Mouse (Mus musculus) layer of hippocampus, postnatal 10 days (tissue): ENCODE data around the gene Gm7978. TPM values are rescaled to one million over a fixed set of nuclear protein-coding genes. Genes with fewer than 3 reads are reported as not detected.
"Not testable (repeated sequence)": the region's sequence is repeated elsewhere in the genome, so short reads cannot be mapped to it uniquely, and the experiment has no call there.

Experiments
- DNase-seq, 2 experiments: peaks; one replicate each; pipeline ENCODE4 v3.0.0; 2021; ENCODE audit warnings: low spot score in 2 of 2
- long read RNA-seq: library from polyadenylated mRNA; stranded (forward); transcript quantifications from one replicate; pipeline ENCODE4 v2.0.0, GENCODE M21; 2023
- total RNA-seq, 2 experiments: library from RNA; stranded (reverse); gene quantifications; 2 replicates each; pipeline ENCODE4 v1.2.3; 2021

Gene Gm7978
- total RNA-seq = not detected
- long read RNA-seq = 0 reads

- DNase-seq = not testable (repeated sequence)
Measured at GRCm38 (mm10) chr5:95736073-95736472, at the start of gene Gm7978. TSS of gene Gm7978 (minus strand) at chr5:95736173.

GRCm38 (mm10) chr5:95775690-95776089, 39.7 kb upstream of the Gm7978 start, which contains the start of gene E330014E10Rik:
TSS of gene E330014E10Rik (plus strand) at chr5:95775990.
- DNase-seq = not testable (repeated sequence)

DNA sequence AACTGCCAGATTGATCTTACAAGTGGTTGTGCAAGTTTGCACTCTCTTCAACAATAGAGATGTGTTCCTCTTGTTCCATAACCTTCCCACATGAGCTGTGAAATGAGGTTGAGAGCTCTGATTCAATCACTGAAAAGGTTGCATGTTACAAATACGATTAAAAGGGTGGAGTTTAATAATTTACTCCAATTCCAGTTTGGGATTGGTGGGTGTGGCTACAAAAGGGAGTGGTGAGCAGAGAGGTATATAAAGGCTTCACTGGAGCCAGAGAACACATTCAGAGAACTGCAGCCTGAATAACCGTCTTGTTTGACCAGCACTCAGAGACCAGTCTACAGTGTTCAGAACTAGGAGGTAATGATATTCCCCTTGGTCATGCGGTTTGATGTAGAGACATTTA, 5.7 kb upstream of the Gm7978 start, which contains the start of gene Gm7982:
TSS of gene Gm7982 (plus strand) at position 301 of the 400 bp plus-strand sequence.
- DNase-seq = not testable (repeated sequence)

Other genes with a start within 250 kb of the Gm7978 start
- gene Gm3286, start 225.4 kb downstream of the Gm7978 start, total RNA-seq = not detected
- not detected for gene Gm7971, start 141.3 kb downstream of the Gm7978 start, total RNA-seq
- gene Gm7982, start 5.8 kb upstream of the Gm7978 start, total RNA-seq = not detected
- gene E330014E10Rik, start 39.8 kb upstream of the Gm7978 start, total RNA-seq = not detected
- not detected for gene Cxcl13, start 220.8 kb upstream of the Gm7978 start, total RNA-seq